Comparison of ENCODE assay signal across 13 mouse cellular contexts in the genomic region with DNA sequence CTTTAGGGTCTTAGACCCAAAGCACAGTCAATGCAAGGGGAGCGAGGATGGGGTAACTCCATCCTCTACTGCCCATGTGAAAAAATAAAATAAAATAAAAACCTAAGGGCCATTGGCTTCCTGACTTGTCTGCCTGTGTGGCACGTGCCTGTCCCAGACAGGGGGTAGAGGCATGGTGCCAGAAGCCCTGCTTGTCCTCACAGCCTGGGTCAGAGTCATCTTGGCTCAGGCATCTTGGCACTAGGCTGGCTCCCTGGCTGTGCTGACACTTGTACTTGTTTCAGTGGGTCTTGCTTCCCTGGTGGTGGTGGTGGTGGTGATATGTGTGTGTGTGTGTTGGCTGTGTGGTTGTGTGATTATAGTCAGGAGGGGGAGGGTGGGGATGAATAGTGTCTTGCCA. TPM values are rescaled to one million over a fixed set of nuclear protein-coding genes. Genes with fewer than 3 reads are reported as not detected.
A peak's percentile ranks its signal among the peaks of the same experiment; 100 is the strongest.
DNase-seq lines count a peak whose midpoint lies in the region; TF ChIP-seq lines count a peak whose summit lies in the region.
"Had no signal": no experiment of that assay in that cellular context is flagged by ENCODE, and none has a peak within 500 bp of the region (broad histone marks: within the 10 kb centered on the region; RNA-seq: fewer than 3 reads in every experiment).

No protein-coding gene starts in this region.

- H3K27ac ChIP-seq in gastrocnemius, adult 2 months = no peak overlapping the region
- H3K27ac ChIP-seq: hindbrain, embryonic 15.5 days; liver, embryonic 13.5 days had no signal

- H3K4me3 ChIP-seq in gastrocnemius, adult 2 months = no peak overlapping the region
- H3K4me3 ChIP-seq: hindbrain, embryonic 15.5 days; liver, embryonic 13.5 days had no signal

- DNase-seq in gastrocnemius, adult 2 months = peak; percentile 56
- no peak for DNase-seq in gastrocnemius, postnatal 4 days (ENCODE audit: low spot score in 2 of 2)
- peak; percentile 78 for DNase-seq in ovary, adult 18-20 months (ENCODE audit: low spot score)
- no peak for DNase-seq in ovary, postnatal 14 days (ENCODE audit: low spot score)
- DNase-seq in heart, adult 8-10 months (ENCODE audit: low spot score) = peak; percentile 55
- DNase-seq in testis, postnatal 10 days (ENCODE audit: low spot score) = peak; percentile 78
- DNase-seq in layer of hippocampus, postnatal 25 days (ENCODE audit: extremely low spot score in 1 of 2, low spot score in 1 of 2) = no peak
- no peak for DNase-seq in retina, postnatal 1 day
- DNase-seq: B cell, adult 2 months; layer of hippocampus, postnatal 36 days; liver, embryonic 13.5 days; midbrain, embryonic 14.5 days had no signal

- no peak for TF ChIP-seq CTCF in gastrocnemius, adult 2 months (IDR thresholded peaks at IDR 0.05)

- intact Hi-C loops in gastrocnemius, adult 2 months (cut with DNase I) = no loop called here

RNA-seq across cellular contexts. Expression of a gene that starts 4.3 kb away (rescaled TPM):
- total RNA-seq in gastrocnemius, adult 2 months (2021) = 1 to 10 TPM; 4.0 to 4.8 TPM
- 1 to 10 TPM; 9.4 to 9.5 TPM for total RNA-seq in gastrocnemius, postnatal 4 days (2021)
- 10 to 100 TPM; 20.6 to 33.5 (median 24.9) TPM for total RNA-seq in heart, adult 8-10 months (2022)
- total RNA-seq in layer of hippocampus, postnatal 25 days (2021) = 10 to 100 TPM; 14.1 to 15.2 TPM

RNA-seq across cellular contexts. Expression of a gene that starts 46.5 kb away (rescaled TPM):
- total RNA-seq in gastrocnemius, adult 2 months (2021) = 1 to 10 TPM; 4.1 to 5.7 TPM
- 10 to 100 TPM; 18.2 to 20.7 TPM for total RNA-seq in gastrocnemius, postnatal 4 days (2021)
- 1 to 10 TPM; 5.7 to 6.4 (median 6.2) TPM for total RNA-seq in heart, adult 8-10 months (2022)
- 10 to 100 TPM; 14.2 to 15.5 TPM for total RNA-seq in layer of hippocampus, postnatal 25 days (2021)

Comparison
In these comparisons a context has a peak if more than half of its experiments do, and no peak if none do; other contexts are left out.
1. DNase-seq: peak in gastrocnemius, adult 2 months (single experiment), ovary, adult 18-20 months (single experiment), heart, adult 8-10 months (single experiment) and testis, postnatal 10 days (single experiment); none in gastrocnemius, postnatal 4 days (0 of 2), ovary, postnatal 14 days (single experiment), layer of hippocampus, postnatal 25 days (0 of 2) and retina, postnatal 1 day (single experiment).